Mouse (Mus musculus): Measurements from ENCODE around the gene Mmab. TPM values are rescaled to one million over a fixed set of nuclear protein-coding genes. Genes with fewer than 3 reads are reported as not detected.

Mmab gene
- polyA plus RNA-seq, 2 experiments = 7.1 to 9.1 TPM

DNA sequence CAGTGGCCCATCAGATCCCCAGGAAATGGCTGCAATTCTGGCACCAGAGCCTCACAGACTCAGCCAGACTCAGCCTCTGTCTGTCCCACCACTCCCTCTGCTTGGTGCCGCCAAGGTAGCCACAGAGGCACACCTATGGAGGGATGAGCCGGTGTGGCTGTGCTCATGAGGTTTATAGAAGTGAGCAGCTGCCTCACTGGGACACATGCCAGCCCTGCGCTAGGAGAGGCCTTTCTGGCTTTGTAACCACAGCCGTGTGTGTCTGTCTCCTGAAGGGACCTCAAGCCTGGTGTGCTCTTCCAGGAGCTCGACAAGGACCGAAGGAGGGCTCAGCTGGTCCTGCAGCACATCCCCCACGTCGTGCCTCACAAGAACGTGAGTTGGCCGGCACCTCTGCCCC lies 36.6 kb downstream of the Mmab start:
- H3K9ac ChIP-seq (replicated peaks) = no peak overlapping the region
- H3K27me3 ChIP-seq (ENCODE audit: control insufficient read depth, insufficient read depth, low read length) = no peaks in the 10 kb centered on the region
- no peak for TF ChIP-seq EP300 (IDR thresholded peaks at IDR 0.05; ENCODE audit: low read depth)
- TF ChIP-seq CTCF (IDR thresholded peaks at IDR 0.05; ENCODE audit: low read depth) = no peak
- H3K27ac ChIP-seq = no peak overlapping the region
- no peaks in the 10 kb centered on the region for H3K9me3 ChIP-seq (ENCODE audit: control insufficient read depth, low read length)
- DNase-seq (ENCODE audit: low read depth in 3 of 3, low spot score in 3 of 3) = no peak
- peaks cover 49% of the 10 kb centered on the region for H3K36me3 ChIP-seq (replicated peaks; ENCODE audit: control insufficient read depth, insufficient read depth, low read depth)
- no peak for ATAC-seq (ENCODE audit: insufficient read depth)
- H3K4me3 ChIP-seq (ENCODE audit: insufficient read depth in 1 of 2, low read depth in 2 of 2, low read length in 2 of 2) = no peak overlapping the region
- no peaks in the 10 kb centered on the region for H3K4me1 ChIP-seq (replicated peaks; ENCODE audit: control insufficient read depth in 2 of 2, insufficient read depth in 2 of 2, low read length in 1 of 2)
- no peak overlapping the region for H3K4me2 ChIP-seq (ENCODE audit: low read depth)
- 86% methylated on average over 10 of the region's 10 CpGs for WGBS (ENCODE audit: insufficient replicate concordance)

DNA sequence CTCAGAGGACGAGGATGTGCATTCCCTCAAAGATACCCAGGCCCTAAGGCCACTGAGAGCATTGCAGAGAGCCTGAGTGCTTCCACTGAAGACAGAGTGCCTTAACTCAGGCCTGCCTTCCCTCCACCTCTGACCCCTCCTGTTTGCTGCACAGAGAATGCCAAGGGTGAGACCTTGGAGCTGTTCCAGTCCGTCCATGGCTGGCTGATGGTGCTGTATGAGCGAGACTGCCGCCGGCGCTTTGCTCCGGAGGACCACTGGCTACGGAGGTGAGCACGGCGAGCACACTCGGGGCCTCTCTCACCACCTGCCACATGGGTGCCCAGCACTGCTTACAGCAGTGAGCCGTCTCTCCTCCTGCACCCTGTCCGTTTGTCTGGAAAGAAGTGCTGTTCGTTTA lies 37.3 kb downstream of the Mmab start:
- 88% methylated on average over 14 of the region's 14 CpGs for WGBS (ENCODE audit: insufficient replicate concordance)
- TF ChIP-seq EP300 (IDR thresholded peaks at IDR 0.05; ENCODE audit: low read depth) (no peak), CTCF (IDR thresholded peaks at IDR 0.05; ENCODE audit: low read depth) (no peak)

GRCm38 (mm10) chr5:114393169-114393568 lies 50.7 kb downstream of the Mmab start:
- Histone ChIP-seq H3K4me3 (ENCODE audit: insufficient read depth in 1 of 2, low read depth in 2 of 2, low read length in 2 of 2) (no peak overlapping the region), H3K9ac (replicated peaks) (no peak overlapping the region), H3K9me3 (ENCODE audit: control insufficient read depth, low read length) (no peaks in the 10 kb centered on the region), H3K4me2 (ENCODE audit: low read depth) (no peak overlapping the region), H3K36me3 (replicated peaks; ENCODE audit: control insufficient read depth, insufficient read depth, low read depth) (peaks cover 34% of the 10 kb centered on the region), H3K27ac (no peak overlapping the region), H3K27me3 (ENCODE audit: control insufficient read depth, insufficient read depth, low read length) (no peaks in the 10 kb centered on the region), H3K4me1 (replicated peaks; ENCODE audit: control insufficient read depth in 2 of 2, insufficient read depth in 2 of 2, low read length in 1 of 2) (no peaks in the 10 kb centered on the region)
- DNase-seq (ENCODE audit: low read depth in 3 of 3, low spot score in 3 of 3) = no peak
- TF ChIP-seq EP300 (IDR thresholded peaks at IDR 0.05; ENCODE audit: low read depth) (no peak), CTCF (IDR thresholded peaks at IDR 0.05; ENCODE audit: low read depth) (no peak)
- no peak for ATAC-seq (ENCODE audit: insufficient read depth)
- 85% methylated on average over 9 of the region's 9 CpGs for WGBS (ENCODE audit: insufficient replicate concordance)

More for the DNA sequence above, 37.3 kb downstream of the Mmab start:
- no peak overlapping the region for H3K4me2 ChIP-seq (ENCODE audit: low read depth)
- ATAC-seq (ENCODE audit: insufficient read depth) = no peak
- no peaks in the 10 kb centered on the region for H3K4me1 ChIP-seq (replicated peaks; ENCODE audit: control insufficient read depth in 2 of 2, insufficient read depth in 2 of 2, low read length in 1 of 2)
- H3K9ac ChIP-seq (replicated peaks) = no peak overlapping the region
- no peak overlapping the region for H3K27ac ChIP-seq
- H3K4me3 ChIP-seq (ENCODE audit: insufficient read depth in 1 of 2, low read depth in 2 of 2, low read length in 2 of 2) = no peak overlapping the region
- peaks cover 45% of the 10 kb centered on the region for H3K36me3 ChIP-seq (replicated peaks; ENCODE audit: control insufficient read depth, insufficient read depth, low read depth)
- no peaks in the 10 kb centered on the region for H3K27me3 ChIP-seq (ENCODE audit: control insufficient read depth, insufficient read depth, low read length)
- H3K9me3 ChIP-seq (ENCODE audit: control insufficient read depth, low read length) = no peaks in the 10 kb centered on the region
- DNase-seq (ENCODE audit: low read depth in 3 of 3, low spot score in 3 of 3) = no peak

DNA sequence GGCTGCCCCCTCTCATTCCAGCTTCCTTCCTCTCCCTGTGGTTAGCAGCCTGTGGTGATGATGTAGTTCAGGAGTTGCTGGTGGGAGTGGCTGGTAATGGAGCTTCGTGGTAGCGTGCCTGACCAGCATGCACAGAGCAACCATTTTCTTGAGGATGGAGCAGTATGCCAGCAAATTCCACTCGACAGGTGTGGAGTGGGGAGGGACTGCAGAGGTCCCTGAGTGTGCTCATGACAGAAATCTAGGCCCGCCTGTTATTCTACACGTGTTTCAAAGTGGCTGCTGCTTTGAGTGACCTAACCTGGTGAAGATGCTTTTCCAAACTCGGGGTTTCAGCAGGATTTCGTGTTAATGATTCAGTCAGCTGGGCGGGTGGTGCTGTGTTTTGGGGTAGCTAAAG lies 59.4 kb downstream of the Mmab start:
- H3K27ac ChIP-seq = no peak overlapping the region
- no peak overlapping the region for H3K9ac ChIP-seq (replicated peaks)
- H3K4me1 ChIP-seq (replicated peaks; ENCODE audit: control insufficient read depth in 2 of 2, insufficient read depth in 2 of 2, low read length in 1 of 2) = peaks cover 13 to 17% of the 10 kb centered on the region in 2 experiments
- DNase-seq (ENCODE audit: low read depth in 3 of 3, low spot score in 3 of 3) (no peak), ATAC-seq (ENCODE audit: insufficient read depth) (no peak)
- peaks cover 27% of the 10 kb centered on the region for H3K36me3 ChIP-seq (replicated peaks; ENCODE audit: control insufficient read depth, insufficient read depth, low read depth)
- TF ChIP-seq CTCF (IDR thresholded peaks at IDR 0.05; ENCODE audit: low read depth) (no peak), EP300 (IDR thresholded peaks at IDR 0.05; ENCODE audit: low read depth) (no peak)
- H3K4me3 ChIP-seq (ENCODE audit: insufficient read depth in 1 of 2, low read depth in 2 of 2, low read length in 2 of 2) = no peak overlapping the region
- WGBS (ENCODE audit: insufficient replicate concordance) = 76% methylated on average over 8 of the region's 8 CpGs
- H3K9me3 ChIP-seq (ENCODE audit: control insufficient read depth, low read length) = no peaks in the 10 kb centered on the region
- no peak overlapping the region for H3K4me2 ChIP-seq (ENCODE audit: low read depth)
- H3K27me3 ChIP-seq (ENCODE audit: control insufficient read depth, insufficient read depth, low read length) = no peaks in the 10 kb centered on the region

DNA sequence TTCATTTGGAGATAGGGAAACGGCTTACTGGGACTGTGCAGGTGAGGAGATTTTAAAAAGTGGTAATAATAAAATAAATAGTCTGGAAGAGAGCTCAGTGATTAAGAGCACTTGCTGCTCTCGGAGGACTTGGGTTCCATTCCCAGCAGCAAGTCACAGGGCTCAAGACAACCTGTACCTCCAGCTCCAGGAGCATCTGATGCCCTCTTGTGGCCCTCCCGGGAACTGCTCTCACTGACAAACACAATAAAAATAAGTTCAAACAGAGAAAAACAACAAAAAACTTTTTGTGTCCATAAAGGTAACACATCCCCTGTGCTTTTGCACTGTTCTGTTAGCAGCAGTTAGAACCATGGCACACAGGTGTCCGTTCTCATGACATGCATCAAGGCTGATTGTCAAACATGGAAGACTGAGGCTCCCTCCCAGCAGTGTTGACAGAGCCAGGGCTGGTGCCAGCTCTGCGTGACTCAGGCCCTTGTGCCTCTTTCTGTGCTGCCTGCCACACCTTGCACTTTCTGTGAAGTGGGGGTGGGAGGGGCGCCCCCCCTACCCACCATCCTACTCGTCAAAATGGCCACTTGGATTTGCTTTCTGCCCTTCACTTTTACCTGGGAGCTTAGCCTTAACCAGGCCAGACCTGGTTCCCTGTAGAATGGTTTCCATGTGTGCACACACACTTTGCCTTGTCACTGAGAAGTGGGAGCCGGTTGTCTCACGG lies 60.5 kb downstream of the Mmab start:
- H3K4me3 ChIP-seq (ENCODE audit: insufficient read depth in 1 of 2, low read depth in 2 of 2, low read length in 2 of 2) = no peak overlapping the region
- no peaks in the 10 kb centered on the region for H3K9me3 ChIP-seq (ENCODE audit: control insufficient read depth, low read length)
- TF ChIP-seq EP300 (IDR thresholded peaks at IDR 0.05; ENCODE audit: low read depth) (no peak), CTCF (IDR thresholded peaks at IDR 0.05; ENCODE audit: low read depth) (peak; percentile 87)
- no peak overlapping the region for H3K9ac ChIP-seq (replicated peaks)
- ATAC-seq (ENCODE audit: insufficient read depth) (no peak), DNase-seq (ENCODE audit: low read depth in 3 of 3, low spot score in 3 of 3) (no peak)
- no peaks in the 10 kb centered on the region for H3K27me3 ChIP-seq (ENCODE audit: control insufficient read depth, insufficient read depth, low read length)
- WGBS (ENCODE audit: insufficient replicate concordance) = 66% methylated on average over 9 of the region's 9 CpGs
- H3K36me3 ChIP-seq (replicated peaks; ENCODE audit: control insufficient read depth, insufficient read depth, low read depth) = peaks cover 23% of the 10 kb centered on the region
- no peak overlapping the region for H3K27ac ChIP-seq
- peaks cover 22 to 26% of the 10 kb centered on the region in 2 experiments for H3K4me1 ChIP-seq (replicated peaks; ENCODE audit: control insufficient read depth in 2 of 2, insufficient read depth in 2 of 2, low read length in 1 of 2)
- H3K4me2 ChIP-seq (ENCODE audit: low read depth) = no peak overlapping the region

Small RNA genes within 50 kb of the gene (microRNA-seq; reads per million reads assigned to microRNA genes)
- gene Mir7027 = not detected

Other genes with a start within 250 kb of the Mmab start
- not detected in 2 replicates for gene Foxn4, start 170.3 kb downstream of the Mmab start, polyA plus RNA-seq (2012; rRNA removed)
- not detected in 2 replicates for gene Foxn4, start 170.3 kb downstream of the Mmab start, polyA plus RNA-seq (2014; fragmentation: Nextera tagmentation; extraction: Ambion mirVana)
- 0.14 and 0.19 TPM in 2 replicates for gene Myo1h, start 154.9 kb downstream of the Mmab start, polyA plus RNA-seq (2012; rRNA removed)
- 0.11 and 0.44 TPM in 2 replicates for gene Myo1h, start 154.9 kb downstream of the Mmab start, polyA plus RNA-seq (2014; fragmentation: Nextera tagmentation; extraction: Ambion mirVana)
- gene Kctd10, start 63.6 kb downstream of the Mmab start, polyA plus RNA-seq (2012; rRNA removed) = 12.3 and 13.0 TPM in 2 replicates
- 16.6 and 18.8 TPM in 2 replicates for gene Kctd10, start 63.6 kb downstream of the Mmab start, polyA plus RNA-seq (2014; fragmentation: Nextera tagmentation; extraction: Ambion mirVana)
- 12.9 and 13.9 TPM in 2 replicates for gene Ube3b, start 63.5 kb downstream of the Mmab start, polyA plus RNA-seq (2012; rRNA removed)
- gene Ube3b, start 63.5 kb downstream of the Mmab start, polyA plus RNA-seq (2014; fragmentation: Nextera tagmentation; extraction: Ambion mirVana) = 14.6 and 18.2 TPM in 2 replicates
- 20.2 and 21.6 TPM in 2 replicates for gene Mvk, start 209 bp upstream of the Mmab start, polyA plus RNA-seq (2012; rRNA removed)
- gene Mvk, start 209 bp upstream of the Mmab start, polyA plus RNA-seq (2014; fragmentation: Nextera tagmentation; extraction: Ambion mirVana) = 30.9 and 32.6 TPM in 2 replicates
- 0.63 and 0.71 TPM in 2 replicates for gene Fam222a, start 124.0 kb upstream of the Mmab start, polyA plus RNA-seq (2012; rRNA removed)
- 0.44 and 0.56 TPM in 2 replicates for gene Fam222a, start 124.0 kb upstream of the Mmab start, polyA plus RNA-seq (2014; fragmentation: Nextera tagmentation; extraction: Ambion mirVana)
- 0.16 and 0.22 TPM in 2 replicates for gene Trpv4, start 214.4 kb upstream of the Mmab start, polyA plus RNA-seq (2012; rRNA removed)
- gene Trpv4, start 214.4 kb upstream of the Mmab start, polyA plus RNA-seq (2014; fragmentation: Nextera tagmentation; extraction: Ambion mirVana) = 0.14 and 0.15 TPM in 2 replicates
- 18.4 and 18.5 TPM in 2 replicates for gene Gltp, start 246.9 kb upstream of the Mmab start, polyA plus RNA-seq (2012; rRNA removed)
- 25.4 and 33.0 TPM in 2 replicates for gene Gltp, start 246.9 kb upstream of the Mmab start, polyA plus RNA-seq (2014; fragmentation: Nextera tagmentation; extraction: Ambion mirVana)